Mouse (Mus musculus): ENCODE measurements around the gene Polr2h. TPM values are rescaled to one million over a fixed set of nuclear protein-coding genes. Genes with fewer than 3 reads are reported as not detected.

The Polr2h gene
- total and polyA plus RNA-seq, 3 experiments: 117 to 183 (median 157) TPM

- TF ChIP-seq GABPA (IDR thresholded peaks at IDR 0.05; ENCODE audit: insufficient replicate concordance, low read depth, low read length) (no peak), POLR2A (IDR thresholded peaks at IDR 0.05; ENCODE audit: low read depth, low read length) (peak; percentile 54; the same call in 1 of the 2 replicates)
- H3K9ac ChIP-seq (ENCODE audit: insufficient read depth, low read depth): no peak within 1 kb of the TSS
- no peaks in the 10 kb centered on the region for H3K79me2 ChIP-seq (replicated peaks; ENCODE audit: control insufficient read depth, extremely low read depth, insufficient read depth, poor library complexity, severe bottlenecking)
- H3K4me1 ChIP-seq (ENCODE audit: control insufficient read depth in 1 of 2, insufficient read depth in 2 of 2): peaks cover 0 to 33% of the 10 kb centered on the region in 2 experiments; a peak in 2 of 4 replicates
- in situ Hi-C loops (cut with MboI; ENCODE audit: low pct_ligation_motif_present, low pct_unique_long_range_greater_than_20kb, low sequenced_read_pairs) (no loop called here), dilution Hi-C loops (cut with MboI; ENCODE audit: extremely low pct_ligation_motif_present, extremely low pct_unique_long_range_greater_than_20kb, low sequenced_read_pairs) (no loop called here)
- H3K4me2 ChIP-seq (ENCODE audit: insufficient read depth, low read depth, poor library complexity, severe bottlenecking): no peak within 1 kb of the TSS
- no peak within 1 kb of the TSS for H3K27ac ChIP-seq (ENCODE audit: insufficient read depth, low read depth)
- peak; percentile 73 for DNase-seq (ENCODE audit: extremely low read depth)
- H3K27me3 ChIP-seq (replicated peaks): no peaks in the 10 kb centered on the region
- peaks cover 39 to 63% of the 10 kb centered on the region in 2 experiments for H3K36me3 ChIP-seq (replicated peaks in 1 of 2; ENCODE audit: control insufficient read depth in 1 of 2, insufficient read depth in 1 of 2, low read length in 1 of 2)
- peak within 1 kb of the TSS; percentile 26 to 48 (median 31) for H3K4me3 ChIP-seq (replicated peaks in 1 of 3; ENCODE audit: low read depth in 2 of 3, low read length in 2 of 3, poor library complexity in 1 of 3)
- H3K9me3 ChIP-seq (replicated peaks; ENCODE audit: low read length): no peaks in the 10 kb centered on the region
Measured at GRCm38 (mm10) chr16:20693111-20693701, 24.3 kb upstream of the Polr2h start, which contains the start of gene Fam131a. Fam131a (plus strand) TSS chr16:20693241.

DNA sequence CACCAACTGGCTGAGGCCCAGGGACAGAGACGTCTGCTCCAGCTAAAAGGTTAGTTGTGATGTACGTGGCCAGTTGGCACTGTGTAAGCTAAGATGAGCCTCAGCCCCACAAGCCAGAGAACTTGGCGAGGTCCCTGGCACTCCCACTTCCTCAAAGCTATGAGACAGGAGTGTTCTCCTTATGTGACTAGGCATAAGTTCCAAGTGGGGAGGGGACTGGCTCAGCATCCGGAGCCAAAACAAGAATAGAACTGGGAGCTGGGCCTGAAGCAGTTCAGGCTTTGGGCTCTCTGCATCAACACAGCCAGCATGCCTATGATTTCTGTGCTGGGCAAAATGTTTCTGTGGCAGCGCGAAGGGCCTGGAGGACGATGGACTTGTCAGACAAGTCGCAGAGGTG lies 22.7 kb upstream of the Polr2h start:
- Histone ChIP-seq H3K27ac (ENCODE audit: insufficient read depth, low read depth) (no peak overlapping the region), H3K4me3 (replicated peaks in 1 of 3; ENCODE audit: low read depth in 2 of 3, low read length in 2 of 3, poor library complexity in 1 of 3) (no peak overlapping the region), H3K79me2 (replicated peaks; ENCODE audit: control insufficient read depth, extremely low read depth, insufficient read depth, poor library complexity, severe bottlenecking) (no peaks in the 10 kb centered on the region), H3K4me2 (ENCODE audit: insufficient read depth, low read depth, poor library complexity, severe bottlenecking) (no peak overlapping the region), H3K9ac (ENCODE audit: insufficient read depth, low read depth) (no peak overlapping the region), H3K9me3 (replicated peaks; ENCODE audit: low read length) (no peaks in the 10 kb centered on the region), H3K4me1 (ENCODE audit: control insufficient read depth in 1 of 2, insufficient read depth in 2 of 2) (peaks cover 0 to 35% of the 10 kb centered on the region in 2 experiments; a peak in 2 of 4 replicates), H3K36me3 (replicated peaks in 1 of 2; ENCODE audit: control insufficient read depth in 1 of 2, insufficient read depth in 1 of 2, low read length in 1 of 2) (peaks cover 23 to 60% of the 10 kb centered on the region in 2 experiments), H3K27me3 (replicated peaks) (no peaks in the 10 kb centered on the region)
- TF ChIP-seq CHD1 (IDR thresholded peaks at IDR 0.05; ENCODE audit: low read depth, low read length): no peak
- no peak for TF ChIP-seq NRF1 (IDR thresholded peaks at IDR 0.05; ENCODE audit: low read depth, low read length)
- no peak for TF ChIP-seq USF1 (IDR thresholded peaks at IDR 0.05; ENCODE audit: low read depth, low read length)
- no peak for TF ChIP-seq NELFE (IDR thresholded peaks at IDR 0.05; ENCODE audit: low read depth, low read length)
- TF ChIP-seq IRF4 (IDR thresholded peaks at IDR 0.05; ENCODE audit: low read depth, low read length): no peak
- TF ChIP-seq ETS1 (conservative IDR thresholded peaks at IDR 0.05; ENCODE audit: low read depth, low read length): no peak
- no peak for TF ChIP-seq MAFK (IDR thresholded peaks at IDR 0.05; ENCODE audit: insufficient replicate concordance, low read length)
- TF ChIP-seq SIN3A (IDR thresholded peaks at IDR 0.05; ENCODE audit: low read length): no peak
- TF ChIP-seq SMC3 (IDR thresholded peaks at IDR 0.05; ENCODE audit: low read depth, low read length): no peak
- no peak for DNase-seq (ENCODE audit: extremely low read depth)
- dilution Hi-C loops (cut with MboI; ENCODE audit: extremely low pct_ligation_motif_present, extremely low pct_unique_long_range_greater_than_20kb, low sequenced_read_pairs): no loop called here
- in situ Hi-C loops (cut with MboI; ENCODE audit: low pct_ligation_motif_present, low pct_unique_long_range_greater_than_20kb, low sequenced_read_pairs): no loop called here

DNA sequence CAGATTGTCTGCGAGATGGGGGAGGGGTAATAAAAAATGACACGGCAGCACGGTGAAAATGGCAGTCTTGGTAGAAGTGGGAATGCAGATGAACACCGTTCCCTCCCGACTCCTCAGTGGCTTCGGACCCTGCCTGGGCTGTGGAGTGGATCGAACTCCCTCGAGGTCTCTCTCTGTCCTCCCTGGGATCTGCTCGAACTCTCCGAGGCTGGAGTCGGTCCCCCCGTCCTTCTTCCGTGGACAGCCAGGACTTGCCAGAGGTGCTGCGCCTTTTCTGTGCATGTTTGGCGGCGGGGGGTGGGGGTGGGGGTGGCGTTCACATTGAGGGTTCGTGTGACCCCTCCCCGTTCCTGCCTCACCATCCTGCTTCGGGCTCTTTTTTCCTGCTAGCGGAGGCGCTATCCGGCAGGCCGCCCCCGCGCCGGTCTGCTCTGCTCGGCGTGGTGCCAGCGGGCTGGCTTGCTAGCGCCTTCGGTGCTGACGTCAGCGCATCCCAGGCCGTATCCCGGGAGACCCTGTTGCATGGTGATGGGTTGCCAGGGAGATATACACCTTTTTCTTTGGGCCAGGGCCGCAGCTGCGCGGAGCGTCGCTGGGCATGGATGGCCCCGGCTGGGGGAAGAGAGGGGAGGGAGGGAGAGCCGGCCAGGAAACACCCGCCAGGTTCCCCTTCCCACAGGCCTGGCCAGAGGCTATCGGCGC lies 21.7 kb upstream of the Polr2h start:
- H3K4me3 ChIP-seq (replicated peaks in 1 of 3; ENCODE audit: low read depth in 2 of 3, low read length in 2 of 3, poor library complexity in 1 of 3): no peak overlapping the region
- dilution Hi-C loops (cut with MboI; ENCODE audit: extremely low pct_ligation_motif_present, extremely low pct_unique_long_range_greater_than_20kb, low sequenced_read_pairs) (no loop called here), in situ Hi-C loops (cut with MboI; ENCODE audit: low pct_ligation_motif_present, low pct_unique_long_range_greater_than_20kb, low sequenced_read_pairs) (no loop called here)
- no peak overlapping the region for H3K9ac ChIP-seq (ENCODE audit: insufficient read depth, low read depth)
- H3K79me2 ChIP-seq (replicated peaks; ENCODE audit: control insufficient read depth, extremely low read depth, insufficient read depth, poor library complexity, severe bottlenecking): no peaks in the 10 kb centered on the region
- H3K4me2 ChIP-seq (ENCODE audit: insufficient read depth, low read depth, poor library complexity, severe bottlenecking): no peak overlapping the region
- no peaks in the 10 kb centered on the region for H3K9me3 ChIP-seq (replicated peaks; ENCODE audit: low read length)
- no peak overlapping the region for H3K27ac ChIP-seq (ENCODE audit: insufficient read depth, low read depth)
- no peaks in the 10 kb centered on the region for H3K27me3 ChIP-seq (replicated peaks)
- H3K36me3 ChIP-seq (replicated peaks in 1 of 2; ENCODE audit: control insufficient read depth in 1 of 2, insufficient read depth in 1 of 2, low read length in 1 of 2): peaks cover 17 to 56% of the 10 kb centered on the region in 2 experiments
- TF ChIP-seq USF1 (IDR thresholded peaks at IDR 0.05; ENCODE audit: low read depth, low read length) (no peak), EP300 (IDR thresholded peaks at IDR 0.05; ENCODE audit: low read length) (no peak), TBP (conservative IDR thresholded peaks at IDR 0.05; ENCODE audit: low read depth, low read length) (no peak), ETS1 (conservative IDR thresholded peaks at IDR 0.05; ENCODE audit: low read depth, low read length) (no peak), ZMIZ1 (IDR thresholded peaks at IDR 0.05; ENCODE audit: low read depth, low read length) (no peak), IRF4 (IDR thresholded peaks at IDR 0.05; ENCODE audit: low read depth, low read length) (no peak), ZNF384 (IDR thresholded peaks at IDR 0.05; ENCODE audit: low read depth, low read length) (no peak), E2F4 (IDR thresholded peaks at IDR 0.05; ENCODE audit: insufficient replicate concordance, low read depth, low read length) (no peak), RCOR1 (conservative IDR thresholded peaks at IDR 0.05; ENCODE audit: low read depth, low read length) (no peak), POLR2A (IDR thresholded peaks at IDR 0.05; ENCODE audit: low read depth, low read length) (no peak), MYC (IDR thresholded peaks at IDR 0.05; ENCODE audit: low read depth, low read length) (no peak)
- H3K4me1 ChIP-seq (ENCODE audit: control insufficient read depth in 1 of 2, insufficient read depth in 2 of 2): peaks cover 0 to 45% of the 10 kb centered on the region in 2 experiments; a peak in 2 of 4 replicates
- DNase-seq (ENCODE audit: extremely low read depth): no peak
